Mouse (Mus musculus) ES-Bruce4 (cell line): ENCODE data around the gene Dnah17. TPM values are rescaled to one million over a fixed set of nuclear protein-coding genes. Genes with fewer than 3 reads are reported as not detected.

Experiments used
- H3K27ac ChIP-seq: 2 replicates; pipeline ENCODE4 v1.5.1; 2012; ENCODE audit warnings: low read length, inconsistent platforms; ENCODE audit not compliant: insufficient read depth
- H3K27me3 ChIP-seq: 2 replicates; pipeline ENCODE4 v1.6.1; 2012; ENCODE audit warnings: mild to moderate bottlenecking, low read length, inconsistent platforms; ENCODE audit not compliant: control insufficient read depth, poor library complexity, insufficient read depth, severe bottlenecking
- H3K36me3 ChIP-seq: 2 replicates; pipeline ENCODE4 v1.6.1; 2012; ENCODE audit warnings: inconsistent platforms, mild to moderate bottlenecking, low read length, moderate library complexity; ENCODE audit not compliant: control insufficient read depth, poor library complexity, insufficient read depth, severe bottlenecking
- H3K4me1 ChIP-seq: one replicate; pipeline ENCODE4 v1.8.1; 2011; ENCODE audit warnings: low read length; ENCODE audit not compliant: control insufficient read depth, insufficient read depth
- H3K4me3 ChIP-seq: 2 replicates; pipeline ENCODE4 v1.5.1; 2011; ENCODE audit warnings: low read depth, mild to moderate bottlenecking, low read length
- H3K9ac ChIP-seq: 2 replicates; pipeline ENCODE4 v1.6.1; 2012; ENCODE audit warnings: low read depth, mild to moderate bottlenecking, inconsistent platforms; ENCODE audit not compliant: poor library complexity, severe bottlenecking
- H3K9me3 ChIP-seq: replicated peaks from 2 replicates; pipeline ENCODE4 v1.6.1; 2012; ENCODE audit warnings: mild to moderate bottlenecking, low read length, inconsistent platforms; ENCODE audit not compliant: control insufficient read depth, poor library complexity, insufficient read depth, severe bottlenecking
- CTCF ChIP-seq: IDR thresholded peaks from one replicate; pipeline ENCODE4 v1.8.1; 2011; ENCODE audit warnings: low read depth, low read length
- EP300 ChIP-seq: IDR thresholded peaks from 2 replicates; pipeline ENCODE4 v1.6.1; 2011; ENCODE audit warnings: low read depth, low read length; ENCODE audit not compliant: insufficient read depth
- POLR2A ChIP-seq: IDR thresholded peaks from one replicate; pipeline ENCODE4 v1.8.1; 2011; ENCODE audit warnings: low read length; ENCODE audit not compliant: insufficient read depth
- polyA plus RNA-seq: library from polyadenylated mRNA; stranded (reverse); fragments of >200 nt; gene quantifications from 2 replicates; pipeline ENCODE4 v1.2.4, GENCODE M21; 2011; ENCODE audit warnings: low read depth; ENCODE audit not compliant: missing spikeins, insufficient read depth, insufficient read length

Gene Dnah17
- polyA plus RNA-seq, 1 experiment, result 0.49 TPM

DNA sequence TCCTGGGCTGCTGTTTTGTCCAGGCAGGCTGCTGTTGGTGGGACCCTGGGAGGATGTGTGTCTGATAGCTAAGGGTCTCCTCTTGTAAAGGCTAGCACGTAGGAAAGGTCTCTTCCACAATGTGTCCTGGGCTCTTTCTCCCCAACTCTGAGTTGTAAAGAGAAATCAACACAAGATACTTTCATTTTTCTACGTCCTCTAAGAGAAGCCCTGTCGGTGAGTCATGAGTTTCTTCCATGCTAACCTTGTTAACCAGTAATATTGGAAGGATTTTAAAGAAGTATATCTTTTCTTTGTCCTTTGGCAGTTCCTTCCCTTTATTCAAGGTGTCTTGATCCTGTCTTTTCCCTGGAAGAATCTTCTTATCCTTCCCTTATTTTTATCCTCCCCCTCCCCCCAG is 134.8 kb downstream of the Dnah17 start:
- TF ChIP-seq CTCF (no peak), EP300 (no peak), POLR2A (no peak)
- peak overlapping the region; percentile 70 for H3K27ac ChIP-seq
- no peak overlapping the region for H3K9ac ChIP-seq

GRCm38 (mm10) chr11:117995255-117995654 is 135.2 kb downstream of the Dnah17 start:
- H3K36me3 ChIP-seq, result peaks cover 7% of the 10 kb centered on the region
- H3K27ac ChIP-seq, result peak overlapping the region; percentile 70
- no peaks in the 10 kb centered on the region for H3K9me3 ChIP-seq
- no peak overlapping the region for H3K9ac ChIP-seq
- H3K4me1 ChIP-seq, result peaks cover 14% of the 10 kb centered on the region
- H3K4me3 ChIP-seq, result no peak overlapping the region
- no peak for TF ChIP-seq EP300
- no peak for TF ChIP-seq CTCF
- TF ChIP-seq POLR2A, result no peak
- no peaks in the 10 kb centered on the region for H3K27me3 ChIP-seq

More for the DNA sequence above, 134.8 kb downstream of the Dnah17 start:
- Histone ChIP-seq H3K4me3 (no peak overlapping the region), H3K27me3 (no peaks in the 10 kb centered on the region), H3K36me3 (peaks cover 10% of the 10 kb centered on the region), H3K4me1 (peaks cover 14% of the 10 kb centered on the region), H3K9me3 (no peaks in the 10 kb centered on the region)

DNA sequence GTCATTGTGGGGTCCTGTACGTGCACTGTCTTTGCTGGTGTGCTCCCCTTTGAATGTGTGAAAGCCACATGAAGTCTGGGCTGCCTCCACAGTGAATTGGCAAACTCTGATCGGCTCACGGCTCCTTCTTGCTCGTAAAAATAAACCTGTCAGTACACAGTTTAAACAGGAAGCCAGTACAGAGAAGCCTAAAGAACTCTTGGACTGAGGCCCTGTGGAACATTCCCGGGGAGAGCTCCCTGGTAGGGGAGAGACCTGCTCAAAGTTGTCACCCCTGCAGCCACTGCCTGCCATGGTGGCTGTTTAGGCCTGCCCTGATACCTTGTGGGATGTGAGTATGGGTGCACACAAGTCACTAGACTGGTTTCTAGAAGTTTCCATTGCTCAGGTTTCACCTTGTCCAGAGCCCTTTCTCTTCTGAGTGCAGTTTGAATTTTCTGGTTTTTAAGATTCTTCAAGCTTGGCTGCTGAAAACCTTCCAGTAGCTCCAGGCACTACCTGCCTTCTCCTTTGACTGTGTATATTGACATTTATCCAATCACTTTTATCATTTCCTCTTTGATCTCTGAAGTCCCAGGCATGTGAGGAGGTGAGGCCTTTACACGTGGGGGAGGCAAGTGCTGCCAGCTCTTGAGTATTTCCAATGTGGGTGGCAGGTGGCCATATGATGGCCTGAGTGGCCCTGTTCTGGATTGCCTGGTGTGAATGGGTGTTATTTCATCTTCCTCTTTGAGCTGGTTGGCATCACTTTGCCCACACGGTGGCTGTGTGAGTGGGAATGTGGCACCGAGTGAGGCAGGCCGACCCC is 136.0 kb downstream of the Dnah17 start:
- TF ChIP-seq POLR2A (no peak), CTCF (no peak)
- H3K9ac ChIP-seq, result no peak overlapping the region
- peaks cover 14% of the 10 kb centered on the region for H3K4me1 ChIP-seq
- no peak overlapping the region for H3K4me3 ChIP-seq
- H3K27me3 ChIP-seq, result no peaks in the 10 kb centered on the region
- H3K36me3 ChIP-seq, result peaks cover 4% of the 10 kb centered on the region; the same call in 1 of the 2 replicates
- peak overlapping the region; percentile 70; the same call in 1 of the 2 replicates for H3K27ac ChIP-seq
- H3K9me3 ChIP-seq, result no peaks in the 10 kb centered on the region

- Histone ChIP-seq H3K36me3 (peaks cover 4% of the 10 kb centered on the region; the same call in 1 of the 2 replicates), H3K27me3 (no peaks in the 10 kb centered on the region), H3K4me1 (peaks cover 14% of the 10 kb centered on the region), H3K27ac (no peak overlapping the region), H3K9me3 (no peaks in the 10 kb centered on the region), H3K4me3 (no peak overlapping the region), H3K9ac (no peak overlapping the region)
- TF ChIP-seq POLR2A (no peak), EP300 (no peak), CTCF (no peak)
Measured at GRCm38 (mm10) chr11:117993190-117994175, 137.0 kb downstream of the Dnah17 start.

DNA sequence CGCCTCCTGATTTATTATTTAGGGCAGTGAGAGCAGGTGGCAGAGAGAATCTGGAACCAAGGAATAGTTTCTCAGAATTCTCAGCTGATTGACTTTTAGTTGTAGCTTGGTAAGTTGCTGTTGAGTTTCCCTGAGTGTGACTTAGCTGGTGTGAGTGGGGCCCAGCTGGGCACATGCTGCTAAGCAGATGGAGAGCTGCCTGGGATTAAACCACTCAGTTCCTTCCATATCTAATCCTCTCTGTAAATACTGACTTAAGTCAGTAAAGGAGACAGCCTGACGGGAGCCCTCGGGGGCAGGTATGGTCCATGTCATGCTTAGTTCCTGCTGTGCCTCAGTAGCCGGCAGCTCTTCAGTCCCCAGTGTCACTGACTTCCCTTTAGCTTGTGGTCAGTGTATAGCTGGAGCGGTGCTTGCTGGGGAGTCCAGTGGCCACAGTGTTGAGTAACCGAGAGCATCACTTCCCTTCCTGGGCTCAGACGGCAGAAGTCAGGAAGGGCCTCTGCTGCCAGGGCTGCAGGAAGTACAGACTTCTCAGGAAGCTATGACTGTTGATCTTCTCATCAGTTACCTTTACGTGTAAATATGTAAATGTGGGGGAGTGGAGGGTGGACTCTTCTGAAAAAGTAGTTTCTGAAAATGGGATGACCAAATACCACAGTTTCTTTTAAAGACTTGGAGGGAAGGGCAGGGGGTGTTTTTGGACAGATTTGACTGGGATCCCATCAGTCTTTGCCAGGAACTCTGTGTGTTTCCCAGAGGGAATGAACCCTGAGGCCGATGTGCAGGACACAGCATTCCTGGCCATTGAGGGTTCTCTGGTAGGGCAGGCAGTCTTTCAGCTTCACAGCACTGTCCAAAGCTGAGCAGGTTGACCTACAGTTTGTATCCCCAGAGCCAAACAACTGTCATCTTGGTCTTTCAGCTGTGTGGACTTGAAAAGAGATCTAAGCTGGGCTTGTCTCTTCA is 138.6 kb downstream of the Dnah17 start:
- Histone ChIP-seq H3K9ac (no peak overlapping the region), H3K4me1 (peaks cover 12% of the 10 kb centered on the region), H3K36me3 (no peaks in the 10 kb centered on the region), H3K27ac (no peak overlapping the region), H3K9me3 (no peaks in the 10 kb centered on the region), H3K4me3 (no peak overlapping the region), H3K27me3 (no peaks in the 10 kb centered on the region)
- TF ChIP-seq EP300 (no peak), CTCF (no peak), POLR2A (no peak)
